Mouse (Mus musculus) liver, embryonic 15.5 days (tissue): Measurements from ENCODE around the gene Foxj3. TPM values are rescaled to one million over a fixed set of nuclear protein-coding genes. Genes with fewer than 3 reads are reported as not detected.

Experiments
- polyA plus RNA-seq: library from polyadenylated mRNA; unstranded; fragments of >200 nt; fragmentation: Nextera tagmentation; extraction: Ambion mirVana; gene quantifications from 2 replicates; pipeline ENCODE4 v1.2.1, GENCODE M21; 2015

The Foxj3 gene
- polyA plus RNA-seq, 1 experiment from 2014 or later: 4.9 TPM

Other genes starting within 250 kb of the Foxj3 start
- 219 and 221 TPM in 2 replicates for gene Ybx1, start 242.4 kb upstream of the Foxj3 start, polyA plus RNA-seq
- gene Ppih, start 216.5 kb upstream of the Foxj3 start, polyA plus RNA-seq: 44.8 and 53.9 TPM in 2 replicates
- 1.1 and 1.5 TPM in 2 replicates for gene Ccdc30, start 121.5 kb upstream of the Foxj3 start, polyA plus RNA-seq
- 13.0 and 14.5 TPM in 2 replicates for gene Ppcs, start 114.6 kb upstream of the Foxj3 start, polyA plus RNA-seq
- gene Zmynd12, start 114.2 kb upstream of the Foxj3 start, polyA plus RNA-seq: 0.09 and 0.13 TPM in 2 replicates
- gene Rimkla, start 44.4 kb upstream of the Foxj3 start, polyA plus RNA-seq: not detected in 2 replicates
- gene Frg2f1, start 2.5 kb downstream of the Foxj3 start, polyA plus RNA-seq: 1.3 and 1.4 TPM in 2 replicates
- 0.28 TPM in 1 of 2 replicates, not detected in the other for gene Guca2a, start 100.7 kb downstream of the Foxj3 start, polyA plus RNA-seq
- gene Guca2b, start 122.0 kb downstream of the Foxj3 start, polyA plus RNA-seq: 0.15 and 0.28 TPM in 2 replicates
- 1.9 and 2.2 TPM in 2 replicates for gene Hivep3, start 196.8 kb downstream of the Foxj3 start, polyA plus RNA-seq